Mouse (Mus musculus) brain, embryonic 14.5 days (tissue): Measurements from ENCODE around the gene 1810049J17Rik.

ENCODE experiments used
- CTCF ChIP-seq: fragments of 200-500 bp; IDR thresholded peaks from 2 replicates; pipeline ENCODE4 v1.5.1; 2012; ENCODE audit warnings: inconsistent platforms, mild to moderate bottlenecking, moderate library complexity, borderline replicate concordance; ENCODE audit not compliant: insufficient read depth, insufficient read length; ENCODE audit errors: extremely low read depth
- POLR2A ChIP-seq: fragments of 200-500 bp; IDR thresholded peaks from 2 replicates; pipeline ENCODE4 v1.6.1; 2012; ENCODE audit warnings: mild to moderate bottlenecking, inconsistent platforms, borderline replicate concordance; ENCODE audit not compliant: poor library complexity, insufficient read depth, insufficient read length, severe bottlenecking; ENCODE audit errors: extremely low read depth

DNA sequence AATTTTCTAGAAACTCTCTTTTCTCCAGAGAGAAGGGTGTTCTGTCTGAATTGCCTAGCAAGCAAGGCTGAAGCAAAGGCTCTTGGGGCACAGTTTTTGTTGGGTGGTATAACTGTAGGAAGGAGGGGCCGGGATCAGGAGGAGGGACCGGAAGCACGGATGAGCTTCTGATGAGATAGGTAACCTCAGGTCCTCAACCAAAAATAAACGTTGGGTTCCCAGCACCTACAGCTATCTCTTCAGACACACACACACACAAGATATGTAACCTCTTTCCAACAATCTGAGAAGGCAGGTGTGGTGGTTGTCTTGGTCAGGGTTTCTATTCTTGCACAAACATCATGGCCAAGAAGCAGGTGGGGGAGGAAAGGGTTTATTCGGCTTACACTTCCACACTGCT is 4.4 kb downstream of the 1810049J17Rik start:
- no peak for TF ChIP-seq POLR2A
- no peak for TF ChIP-seq CTCF
